Mouse (Mus musculus): ENCODE measurements around the gene Churc1. TPM values are rescaled to one million over a fixed set of nuclear protein-coding genes. Genes with fewer than 3 reads are reported as not detected.

The Churc1 gene
- polyA plus RNA-seq (2011; ENCODE audit: insufficient read depth, insufficient read length, low replicate concordance, missing spikeins) = 24.8 and 32.2 TPM in 2 replicates

DNA sequence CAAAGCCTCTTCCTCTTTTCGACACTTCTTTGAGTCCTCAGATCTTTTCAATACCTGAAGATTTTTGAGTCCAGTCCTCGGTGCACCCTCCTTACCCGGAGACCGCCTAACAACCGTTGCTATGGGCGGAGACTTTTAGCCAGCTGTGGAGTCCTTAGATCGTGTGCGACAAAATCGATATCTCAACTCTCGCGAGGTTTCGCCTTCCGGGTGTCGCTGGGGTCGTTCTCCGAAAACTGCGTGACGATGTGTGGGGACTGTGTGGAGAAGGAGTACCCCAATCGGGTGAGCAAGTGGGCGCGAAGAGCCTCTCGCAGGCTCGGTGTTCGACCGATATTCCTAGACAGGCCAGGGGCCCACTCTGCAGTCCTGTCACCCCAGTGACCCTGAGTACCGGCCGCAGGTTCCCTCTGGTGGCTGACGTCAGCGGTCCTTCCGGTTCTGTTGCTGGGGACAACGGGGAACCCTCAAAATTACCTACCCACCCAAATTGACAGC is at the start of gene Churc1, which contains the start of gene Fntb:
Churc1 (plus strand) TSS at position 185 of the 498 bp plus-strand sequence.
Fntb (plus strand) TSS at position 236 of the 498 bp plus-strand sequence.
- H3K27ac ChIP-seq (ENCODE audit: control insufficient read depth, insufficient read depth, low read depth, low read length, poor library complexity) = peak within 1 kb of the TSS; percentile 83
- WGBS = under 1% methylated on average over 31 of the region's 31 CpGs
- no peaks in the 10 kb centered on the region; the same call in 1 of the 2 replicates for H3K4me1 ChIP-seq (ENCODE audit: control insufficient read depth, insufficient read depth, low read length)
- peak; percentile 63; the same call in 1 of the 2 replicates for TF ChIP-seq POLR2A (IDR thresholded peaks at IDR 0.05; ENCODE audit: borderline replicate concordance, control insufficient read depth, low read depth, low read length)
- TF ChIP-seq CTCF (IDR thresholded peaks at IDR 0.05; ENCODE audit: control insufficient read depth, insufficient read depth, low read length) = no peak
- peak within 1 kb of the TSS; percentile 84 for H3K4me3 ChIP-seq (replicated peaks; ENCODE audit: control insufficient read depth, low read depth, low read length)

DNA sequence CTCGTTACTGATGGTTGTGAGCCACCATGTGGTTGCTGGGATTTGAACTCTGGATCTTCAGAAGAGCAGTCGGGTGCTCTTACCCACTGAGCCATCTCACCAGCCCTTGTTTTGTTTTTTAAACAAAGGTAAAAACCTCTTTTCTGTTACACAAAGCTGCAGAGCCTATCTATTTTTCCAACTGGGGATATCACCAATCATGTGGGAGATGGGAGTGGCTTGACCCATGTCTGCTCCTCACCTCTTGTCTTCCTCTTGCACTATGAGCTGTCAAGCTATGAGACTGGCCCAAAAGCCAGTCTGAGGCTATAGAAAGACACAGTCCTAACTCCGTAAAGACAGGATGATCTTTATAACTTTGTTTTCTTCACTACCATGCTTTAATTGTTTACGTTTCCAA is 47.0 kb upstream of the Churc1 start:
- no peaks in the 10 kb centered on the region for H3K4me1 ChIP-seq (ENCODE audit: control insufficient read depth, insufficient read depth, low read length)
- H3K27ac ChIP-seq (ENCODE audit: control insufficient read depth, insufficient read depth, low read depth, low read length, poor library complexity) = no peak overlapping the region
- no peak for TF ChIP-seq POLR2A (IDR thresholded peaks at IDR 0.05; ENCODE audit: borderline replicate concordance, control insufficient read depth, low read depth, low read length)
- TF ChIP-seq CTCF (IDR thresholded peaks at IDR 0.05; ENCODE audit: control insufficient read depth, insufficient read depth, low read length) = no peak
- WGBS = 79% methylated on average over 4 of the region's 4 CpGs
- H3K4me3 ChIP-seq (replicated peaks; ENCODE audit: control insufficient read depth, low read depth, low read length) = no peak overlapping the region

DNA sequence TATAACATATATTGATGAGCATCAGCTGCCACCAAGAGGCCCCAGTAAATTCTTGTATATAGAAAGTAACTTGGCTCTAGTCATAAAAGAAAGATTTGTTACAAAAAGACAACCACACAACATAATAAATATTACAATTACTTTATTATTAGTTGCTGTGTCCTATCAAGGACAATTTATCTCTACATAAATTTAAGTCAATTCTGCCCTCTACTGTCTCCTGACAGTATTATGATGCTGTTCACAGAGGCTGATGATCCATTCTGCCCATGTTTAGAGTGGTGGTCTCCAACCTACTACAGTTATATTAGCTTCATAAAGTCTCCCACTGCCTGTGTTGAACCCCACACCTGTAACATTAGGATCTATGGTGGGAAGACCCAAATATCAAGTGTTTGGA is 44.8 kb upstream of the Churc1 start:
- TF ChIP-seq POLR2A (IDR thresholded peaks at IDR 0.05; ENCODE audit: borderline replicate concordance, control insufficient read depth, low read depth, low read length) (no peak), CTCF (IDR thresholded peaks at IDR 0.05; ENCODE audit: control insufficient read depth, insufficient read depth, low read length) (no peak)
- Histone ChIP-seq H3K4me1 (ENCODE audit: control insufficient read depth, insufficient read depth, low read length) (no peaks in the 10 kb centered on the region), H3K4me3 (replicated peaks; ENCODE audit: control insufficient read depth, low read depth, low read length) (no peak overlapping the region), H3K27ac (ENCODE audit: control insufficient read depth, insufficient read depth, low read depth, low read length, poor library complexity) (no peak overlapping the region)

DNA sequence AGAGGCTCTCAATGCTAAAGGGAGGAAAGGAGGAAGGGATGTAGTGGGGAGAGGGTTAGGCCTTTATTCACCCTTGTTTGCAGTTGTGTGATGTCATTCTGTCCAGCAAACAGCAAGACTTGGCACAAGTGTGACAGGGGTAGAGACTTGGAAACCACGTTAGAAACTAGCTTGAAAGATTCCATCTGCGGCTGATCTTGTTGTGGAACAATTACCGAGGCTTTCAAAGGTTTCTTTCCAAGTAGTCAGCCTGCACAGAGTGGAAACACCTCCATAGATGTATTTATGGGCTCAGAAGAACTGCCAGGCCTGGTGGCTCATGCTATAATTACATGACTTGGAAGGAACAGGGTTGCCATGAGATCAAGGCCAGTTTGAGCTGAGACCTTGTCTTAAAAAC is 43.3 kb upstream of the Churc1 start:
- WGBS = 74% methylated on average over 3 of the region's 3 CpGs
- Histone ChIP-seq H3K27ac (ENCODE audit: control insufficient read depth, insufficient read depth, low read depth, low read length, poor library complexity) (no peak overlapping the region), H3K4me3 (replicated peaks; ENCODE audit: control insufficient read depth, low read depth, low read length) (no peak overlapping the region), H3K4me1 (ENCODE audit: control insufficient read depth, insufficient read depth, low read length) (no peaks in the 10 kb centered on the region)
- TF ChIP-seq CTCF (IDR thresholded peaks at IDR 0.05; ENCODE audit: control insufficient read depth, insufficient read depth, low read length) (no peak), POLR2A (IDR thresholded peaks at IDR 0.05; ENCODE audit: borderline replicate concordance, control insufficient read depth, low read depth, low read length) (no peak)

DNA sequence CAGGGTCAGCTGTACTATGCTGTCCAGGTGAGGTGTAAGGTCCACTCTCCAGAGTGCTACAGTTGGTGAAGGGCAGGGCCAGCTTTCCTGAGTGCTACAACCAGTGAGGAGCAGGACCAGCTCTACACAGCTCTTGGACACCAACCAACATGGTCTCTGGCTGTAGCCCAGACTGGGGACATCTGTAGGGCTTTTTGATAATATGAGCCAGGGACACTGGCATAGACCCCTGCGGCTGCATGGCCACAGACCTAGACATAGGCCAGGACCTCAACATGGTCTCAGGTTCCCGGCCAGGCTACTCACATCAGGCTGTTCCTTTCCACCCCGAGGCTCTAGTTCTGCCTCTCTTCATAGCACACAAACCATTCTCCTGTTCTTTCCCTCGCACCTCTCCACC is 37.4 kb upstream of the Churc1 start:
- Histone ChIP-seq H3K27ac (ENCODE audit: control insufficient read depth, insufficient read depth, low read depth, low read length, poor library complexity) (no peak overlapping the region), H3K4me3 (replicated peaks; ENCODE audit: control insufficient read depth, low read depth, low read length) (no peak overlapping the region), H3K4me1 (ENCODE audit: control insufficient read depth, insufficient read depth, low read length) (no peaks in the 10 kb centered on the region)
- 79% methylated on average over 4 of the region's 4 CpGs for WGBS
- TF ChIP-seq CTCF (IDR thresholded peaks at IDR 0.05; ENCODE audit: control insufficient read depth, insufficient read depth, low read length) (no peak), POLR2A (IDR thresholded peaks at IDR 0.05; ENCODE audit: borderline replicate concordance, control insufficient read depth, low read depth, low read length) (no peak)

DNA sequence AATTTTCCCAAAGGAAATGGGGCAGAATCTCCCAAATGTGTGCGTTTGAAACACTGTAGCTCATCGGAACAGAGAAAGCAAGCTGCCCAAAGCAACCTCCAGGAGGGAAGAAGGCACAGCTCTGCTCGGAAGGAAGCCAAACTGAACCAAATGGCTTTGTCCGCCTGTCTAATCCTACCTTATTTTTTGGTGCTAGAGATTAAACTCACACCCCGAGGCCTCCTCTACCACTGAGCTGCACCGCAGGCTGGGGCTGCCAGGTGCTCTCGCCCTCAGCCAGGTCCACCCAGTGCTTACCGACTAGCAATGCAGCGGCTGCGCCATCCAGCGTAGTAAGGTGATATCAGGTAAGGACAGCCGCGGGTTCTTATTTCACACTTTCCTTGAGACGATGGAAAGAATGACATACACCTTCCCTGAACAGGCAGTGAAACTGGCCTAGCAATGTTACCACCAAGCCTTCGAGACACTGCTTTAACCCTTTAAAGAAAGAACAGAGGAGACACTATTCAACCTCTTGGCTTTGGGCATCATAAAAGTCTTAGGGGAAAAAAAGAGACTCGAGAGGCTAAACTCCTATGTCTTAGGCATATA is 14.4 kb upstream of the Churc1 start:
- H3K4me1 ChIP-seq (ENCODE audit: control insufficient read depth, insufficient read depth, low read length) = no peaks in the 10 kb centered on the region
- WGBS = 83% methylated on average over 16 of the region's 16 CpGs
- TF ChIP-seq POLR2A (IDR thresholded peaks at IDR 0.05; ENCODE audit: borderline replicate concordance, control insufficient read depth, low read depth, low read length) = no peak
- no peak overlapping the region for H3K4me3 ChIP-seq (replicated peaks; ENCODE audit: control insufficient read depth, low read depth, low read length)
- H3K27ac ChIP-seq (ENCODE audit: control insufficient read depth, insufficient read depth, low read depth, low read length, poor library complexity) = no peak overlapping the region

DNA sequence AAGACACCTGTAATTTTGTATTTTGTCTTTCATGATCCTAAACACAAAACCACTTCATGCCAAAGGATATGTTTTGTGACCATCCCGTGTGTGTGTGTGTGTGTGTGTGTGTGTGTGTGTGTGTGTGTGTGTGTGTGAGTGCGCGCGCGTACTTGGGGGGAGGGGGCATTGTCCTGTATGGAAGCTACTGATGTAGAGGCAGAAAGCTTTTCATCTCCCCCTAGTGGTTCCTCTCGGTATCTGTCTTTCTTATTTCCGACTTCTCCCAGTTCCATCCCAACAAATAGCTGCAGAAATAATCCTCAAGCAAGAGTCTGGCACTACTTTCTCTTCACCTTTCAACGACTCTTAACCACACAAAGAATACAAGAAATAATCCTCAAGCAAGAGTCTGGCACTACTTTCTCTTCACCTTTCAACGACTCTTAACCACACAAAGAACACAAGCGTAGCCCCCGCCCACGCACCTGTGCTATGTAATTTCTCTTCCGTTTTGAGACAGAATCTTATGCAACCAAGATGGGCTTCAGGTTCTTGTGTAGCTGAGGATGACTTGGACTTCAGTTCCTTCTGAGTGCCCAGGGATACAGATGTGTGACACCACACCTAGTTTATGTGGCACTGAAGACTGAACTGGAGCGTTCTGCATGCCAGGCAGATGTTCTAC is 12.6 kb upstream of the Churc1 start:
- Histone ChIP-seq H3K27ac (ENCODE audit: control insufficient read depth, insufficient read depth, low read depth, low read length, poor library complexity) (no peak overlapping the region), H3K4me1 (ENCODE audit: control insufficient read depth, insufficient read depth, low read length) (no peaks in the 10 kb centered on the region), H3K4me3 (replicated peaks; ENCODE audit: control insufficient read depth, low read depth, low read length) (no peak overlapping the region)
- WGBS = 33% methylated on average over 14 of the region's 14 CpGs
- TF ChIP-seq POLR2A (IDR thresholded peaks at IDR 0.05; ENCODE audit: borderline replicate concordance, control insufficient read depth, low read depth, low read length) = no peak
- peak; percentile 32; the same call in 1 of the 2 replicates for TF ChIP-seq CTCF (IDR thresholded peaks at IDR 0.05; ENCODE audit: control insufficient read depth, insufficient read depth, low read length)

DNA sequence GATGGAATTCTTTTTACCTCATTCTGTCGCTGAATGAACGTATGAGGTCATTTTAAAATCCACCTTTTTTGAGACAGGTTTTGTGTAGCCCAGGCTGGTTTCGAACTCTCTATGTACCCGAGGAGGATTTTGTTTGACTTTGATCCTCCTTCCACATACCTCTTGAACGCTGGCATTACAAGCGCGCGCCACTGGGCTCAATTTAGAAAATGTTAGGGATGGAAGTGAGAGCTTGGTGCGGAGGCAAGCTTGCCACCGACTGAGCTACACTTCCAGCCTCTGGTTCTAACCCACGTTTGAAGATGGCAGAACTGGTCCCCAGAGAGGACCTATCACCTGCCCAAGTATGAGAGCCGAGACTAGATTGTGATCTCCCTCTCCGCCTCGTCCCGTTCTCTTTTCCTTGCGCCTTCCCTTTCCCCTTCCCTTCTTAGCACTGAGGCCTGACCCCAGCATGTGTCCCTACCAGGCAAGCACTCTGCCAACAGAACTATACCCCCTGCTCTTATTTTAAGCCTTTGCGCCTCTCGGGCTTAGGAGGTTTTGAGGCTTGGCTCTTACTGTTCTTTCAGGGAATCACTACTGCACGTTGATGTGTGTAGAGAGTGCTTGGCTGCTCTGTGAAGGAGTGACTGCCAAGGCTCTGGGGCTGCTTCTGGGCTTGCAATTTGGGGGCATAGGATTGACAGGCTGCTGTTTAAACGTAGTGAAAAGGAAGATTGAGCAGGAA is 728 bp downstream of the Churc1 start:
- 41% methylated on average over 20 of the region's 20 CpGs for WGBS
- H3K27ac ChIP-seq (ENCODE audit: control insufficient read depth, insufficient read depth, low read depth, low read length, poor library complexity) = peak overlapping the region; percentile 83
- TF ChIP-seq POLR2A (IDR thresholded peaks at IDR 0.05; ENCODE audit: borderline replicate concordance, control insufficient read depth, low read depth, low read length) (no peak), CTCF (IDR thresholded peaks at IDR 0.05; ENCODE audit: control insufficient read depth, insufficient read depth, low read length) (no peak)

More for the DNA sequence above, 728 bp downstream of the Churc1 start:
- Histone ChIP-seq H3K4me1 (ENCODE audit: control insufficient read depth, insufficient read depth, low read length) (no peaks in the 10 kb centered on the region; the same call in 1 of the 2 replicates), H3K4me3 (replicated peaks; ENCODE audit: control insufficient read depth, low read depth, low read length) (peak overlapping the region; percentile 84)
